Mouse (Mus musculus): ENCODE results near the gene Peak1.

Peak1 gene

DNA sequence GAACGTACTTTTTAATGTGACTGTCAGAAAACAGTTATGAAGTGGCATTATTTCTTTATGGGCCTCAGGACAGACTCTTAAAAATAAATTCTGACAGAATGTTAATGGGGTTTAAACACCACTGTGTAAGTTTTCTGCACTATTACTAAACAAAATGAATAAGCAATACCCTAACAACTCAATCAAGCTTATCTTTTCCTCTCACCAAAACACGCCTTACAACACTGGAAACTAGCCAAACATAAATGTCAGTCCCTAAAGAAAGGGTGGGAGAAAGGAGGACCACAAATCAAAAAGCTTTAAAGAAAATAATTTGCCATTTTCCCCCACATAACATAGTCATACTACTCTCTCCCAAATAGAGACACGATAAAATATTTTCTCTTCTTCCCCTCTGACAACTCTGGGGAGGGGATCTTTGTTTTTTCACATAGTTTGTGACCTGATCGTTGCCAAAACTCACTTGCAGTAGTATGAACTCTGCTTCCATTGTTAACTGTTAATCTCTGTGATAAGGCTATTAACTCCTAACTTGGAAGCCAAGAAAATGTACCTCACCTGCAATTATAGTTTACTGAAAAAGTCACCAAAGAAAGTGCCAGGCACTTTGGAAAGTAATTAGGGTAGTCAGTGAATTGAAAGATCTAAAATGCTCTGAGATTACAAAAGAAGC lies 1.8 kb downstream of the Peak1 start:
- DNase-seq = no peak

GRCm38 (mm10) chr9:56415393-56415792 lies 2.5 kb downstream of the Peak1 start:
- peak; percentile 69 to 77 for DNase-seq

DNA sequence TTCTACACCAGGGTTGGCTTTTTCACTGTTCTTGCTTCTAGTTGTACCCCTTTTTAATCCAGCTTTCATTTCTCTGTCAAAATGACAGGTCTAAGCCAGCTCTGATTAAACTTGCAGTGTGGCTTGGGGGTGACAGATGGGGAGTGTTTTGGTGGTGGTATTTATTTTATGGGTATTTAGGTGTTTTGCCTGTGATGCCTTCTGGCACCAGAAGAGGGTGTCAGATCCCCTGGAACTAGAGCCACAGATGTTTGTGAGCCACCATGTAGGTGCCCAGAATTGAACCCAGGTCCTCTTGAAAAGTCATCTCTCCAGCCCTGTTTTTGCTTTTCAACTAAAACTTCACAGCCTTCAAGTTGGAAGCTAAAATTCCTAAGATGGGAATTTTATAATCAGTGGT lies 3.5 kb downstream of the Peak1 start:
- DNase-seq = no peak

DNA sequence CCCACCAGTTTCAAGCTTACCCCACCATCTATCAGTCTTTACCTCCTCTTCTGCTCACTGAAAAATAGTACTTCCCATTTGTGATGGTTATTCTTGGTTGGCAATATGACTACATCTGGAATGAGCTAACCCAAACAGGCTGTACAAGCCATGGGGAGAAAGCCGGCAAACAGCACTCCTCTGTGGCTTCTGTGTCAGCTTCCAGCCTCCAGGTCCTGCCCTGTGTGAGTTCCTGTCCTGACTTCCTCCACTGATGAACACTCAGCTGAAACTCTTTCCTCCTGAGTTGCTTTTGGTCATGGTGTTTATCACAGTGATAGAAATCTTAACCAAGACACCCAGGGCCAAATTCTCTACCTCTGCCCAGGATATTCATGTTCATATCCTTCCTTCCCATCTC lies 5.2 kb downstream of the Peak1 start:
- DNase-seq = no peak

- DNase-seq = no peak
Measured at GRCm38 (mm10) chr9:56409928-56410327, 7.9 kb downstream of the Peak1 start.

- no peak for DNase-seq
Measured at GRCm38 (mm10) chr9:56404619-56405018, 13.2 kb downstream of the Peak1 start.

DNA sequence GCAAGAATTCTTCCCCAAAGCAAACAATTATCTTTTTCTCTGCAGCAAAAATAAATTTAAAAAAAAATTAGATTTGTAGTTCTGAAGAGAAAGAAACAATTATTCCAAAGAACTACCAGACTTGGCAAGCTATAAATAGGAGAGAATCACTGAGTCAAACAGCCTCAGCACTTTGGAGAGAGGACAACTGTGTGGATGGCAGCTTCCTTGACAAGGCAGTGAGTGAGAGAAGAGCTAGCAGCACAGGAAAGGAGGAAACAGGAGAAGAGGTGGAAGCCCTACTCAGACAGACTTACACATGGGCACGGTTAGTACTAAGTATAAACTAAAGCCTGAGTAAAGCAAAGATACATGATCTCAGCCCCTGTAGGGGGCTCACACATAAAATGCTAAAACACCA lies 21.6 kb downstream of the Peak1 start:
- DNase-seq = no peak

GRCm38 (mm10) chr9:56392857-56393256 lies 25.0 kb downstream of the Peak1 start:
- DNase-seq = no peak

DNA sequence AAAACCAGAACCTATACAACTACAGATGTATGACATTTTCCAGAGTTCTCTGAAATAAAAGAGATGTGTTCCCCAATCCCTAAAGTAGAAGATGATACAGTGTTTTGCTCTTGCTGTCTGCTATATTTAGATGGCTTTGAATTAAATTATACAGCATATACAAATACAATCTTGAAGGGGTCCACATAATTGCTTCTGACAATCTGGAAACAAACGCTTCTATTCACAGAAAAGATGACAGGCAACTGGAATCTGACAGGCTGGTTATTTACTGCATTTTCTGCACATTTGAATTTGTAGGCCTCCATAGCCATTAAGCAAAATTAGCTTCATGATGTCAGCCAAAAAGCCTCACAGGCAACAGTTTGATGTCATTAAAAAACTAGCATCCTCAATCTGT lies 35.1 kb downstream of the Peak1 start:
- DNase-seq = no peak

- DNase-seq = peak; percentile 31 to 37
Measured at GRCm38 (mm10) chr9:56374401-56374800, 43.5 kb downstream of the Peak1 start.

DNA sequence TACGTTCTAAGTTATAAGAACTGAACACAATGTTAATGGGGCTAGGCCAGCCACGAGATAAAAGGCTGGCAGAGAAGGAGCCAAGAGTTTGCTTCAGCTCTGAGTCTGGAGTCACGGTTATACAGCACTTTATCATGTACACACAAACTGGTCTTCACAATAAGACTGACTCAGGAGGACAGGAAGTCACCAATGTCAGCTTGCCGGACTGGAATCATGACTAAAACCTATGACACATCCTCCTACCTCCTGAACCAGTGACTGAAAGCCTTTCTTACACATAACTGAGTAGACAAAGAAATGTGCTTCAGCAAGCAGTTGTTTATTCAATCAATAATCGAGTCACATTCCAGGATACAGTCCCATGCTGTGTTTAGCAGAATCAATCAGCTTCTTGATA lies 47.2 kb downstream of the Peak1 start:
- no peak for DNase-seq

DNA sequence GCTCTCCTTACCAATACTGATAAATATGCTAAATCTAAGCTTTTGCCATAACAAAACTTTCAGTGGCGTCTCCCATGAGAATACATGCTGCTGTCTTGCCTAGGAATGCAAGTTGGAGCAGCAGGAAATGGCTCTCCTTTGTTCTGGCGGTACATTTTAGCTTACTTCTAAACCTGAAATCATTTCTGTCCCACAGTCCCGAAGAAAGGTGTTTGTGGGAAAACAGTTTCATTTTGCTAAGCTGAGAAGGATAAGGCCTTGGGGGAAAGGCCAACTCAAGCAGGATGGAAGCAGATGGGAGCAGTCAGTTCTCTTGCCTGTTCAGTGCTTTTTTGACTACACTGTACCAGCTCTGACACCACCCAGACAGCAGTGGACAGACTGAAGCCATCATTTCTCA lies 49.1 kb downstream of the Peak1 start:
- no peak for DNase-seq

DNA sequence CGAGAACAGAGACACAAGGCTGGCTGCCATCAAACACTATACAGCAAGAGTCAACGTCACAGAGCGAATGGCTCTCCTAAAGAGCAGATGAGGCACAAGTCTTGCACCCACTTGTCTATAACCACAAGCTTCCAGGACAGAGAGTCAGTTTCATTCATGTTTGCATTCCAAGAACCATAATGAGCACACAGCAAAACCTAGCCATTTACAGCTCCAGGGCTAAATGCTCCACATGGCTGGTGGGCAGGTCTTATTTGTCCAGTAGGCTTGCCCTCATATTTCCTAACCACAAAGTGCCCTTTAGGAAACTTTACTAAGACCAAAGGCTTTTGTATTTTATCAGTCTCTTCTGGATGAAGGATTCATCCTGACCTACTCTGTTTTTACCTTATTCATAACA lies 54.6 kb downstream of the Peak1 start:
- DNase-seq = no peak

DNA sequence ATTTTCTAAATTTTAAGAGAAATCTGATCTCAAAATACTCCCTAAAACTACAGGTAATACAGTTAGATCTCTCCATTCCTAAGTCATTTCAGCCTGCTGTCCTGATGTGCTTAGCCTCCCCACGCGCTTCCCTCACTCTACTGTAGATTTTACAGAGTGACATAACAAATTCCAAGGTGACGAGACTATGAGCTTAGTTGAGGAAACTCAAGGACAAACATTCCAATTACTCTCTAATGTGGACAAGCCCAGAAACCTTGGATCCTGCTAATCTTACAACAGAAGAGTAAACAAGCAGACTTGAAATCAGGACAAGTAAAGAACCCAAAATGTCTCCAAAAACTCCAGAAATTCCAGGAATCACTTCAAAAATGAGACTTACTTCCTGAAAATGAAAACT lies 58.6 kb downstream of the Peak1 start:
- DNase-seq = no peak

GRCm38 (mm10) chr9:56355186-56355585 lies 62.7 kb downstream of the Peak1 start:
- no peak for DNase-seq

DNA sequence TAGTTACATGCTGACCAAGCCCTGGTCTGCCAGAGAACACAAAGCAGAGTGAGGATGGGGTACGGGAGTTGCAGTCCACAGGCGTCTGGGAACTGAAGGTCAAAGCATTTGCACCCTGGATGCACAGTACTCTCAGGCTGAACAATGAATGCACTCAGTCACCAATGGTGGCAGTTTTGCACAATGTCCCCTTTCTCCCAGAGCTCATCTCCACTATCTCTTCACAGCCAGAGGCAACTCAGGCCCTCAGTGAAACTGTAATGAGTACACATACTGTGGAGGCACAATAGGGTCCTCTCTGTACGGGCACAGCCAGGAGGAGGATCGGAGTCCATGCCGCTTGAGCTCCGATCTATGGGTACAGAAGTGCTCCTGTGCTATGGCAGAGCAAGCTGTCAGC lies 71.5 kb downstream of the Peak1 start:
- no peak for DNase-seq

GRCm38 (mm10) chr9:56339426-56340195 lies 78.3 kb downstream of the Peak1 start:
- DNase-seq = no peak

- no peak for DNase-seq
Measured at GRCm38 (mm10) chr9:56334363-56334762, 83.5 kb downstream of the Peak1 start.

DNA sequence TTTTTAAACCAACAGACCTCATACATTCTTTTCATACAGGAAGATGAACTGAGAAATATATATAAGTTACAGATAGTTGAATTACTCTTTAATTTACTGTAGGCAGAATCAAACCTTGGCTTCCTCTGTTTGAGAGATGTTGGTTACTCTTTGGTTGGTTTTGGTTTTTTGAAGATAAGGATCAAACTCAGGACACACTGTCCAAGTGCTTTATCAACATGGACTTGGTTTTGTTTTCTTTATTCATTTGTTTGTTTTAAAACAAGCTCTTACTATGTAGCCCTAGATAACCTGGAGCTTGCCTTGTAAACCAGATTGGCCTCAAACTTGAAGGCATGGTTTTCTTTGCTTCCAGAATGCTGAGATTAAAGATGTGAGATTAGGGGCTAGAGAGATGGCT lies 85.1 kb downstream of the Peak1 start:
- DNase-seq = no peak

DNA sequence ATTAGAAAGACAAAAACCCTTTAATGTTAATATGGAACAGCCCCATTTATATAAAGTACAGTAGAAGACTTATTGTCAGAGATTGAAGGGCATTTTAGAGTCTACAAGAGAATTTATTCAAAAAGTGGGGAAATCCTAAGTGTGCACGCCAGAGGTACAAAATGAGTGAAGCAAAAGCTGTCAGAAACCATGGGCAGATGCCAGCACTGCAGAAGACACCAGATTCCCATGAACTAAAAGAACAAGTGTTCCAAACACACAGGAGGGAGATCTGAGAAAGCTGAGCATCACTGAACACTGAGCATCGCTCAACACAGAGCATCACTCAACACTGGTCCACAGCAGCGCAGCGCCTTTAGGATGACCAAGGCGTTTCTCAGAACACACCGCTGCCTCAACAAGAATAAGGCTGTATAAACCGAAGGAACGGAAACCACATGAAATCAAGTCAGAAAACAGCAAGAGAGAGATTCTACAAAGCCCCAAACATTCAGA lies 91.3 kb downstream of the Peak1 start:
- DNase-seq = peak in 1 of 2 experiments; percentile 43

GRCm38 (mm10) chr9:56325725-56326124 lies 92.1 kb downstream of the Peak1 start:
- DNase-seq = no peak

DNA sequence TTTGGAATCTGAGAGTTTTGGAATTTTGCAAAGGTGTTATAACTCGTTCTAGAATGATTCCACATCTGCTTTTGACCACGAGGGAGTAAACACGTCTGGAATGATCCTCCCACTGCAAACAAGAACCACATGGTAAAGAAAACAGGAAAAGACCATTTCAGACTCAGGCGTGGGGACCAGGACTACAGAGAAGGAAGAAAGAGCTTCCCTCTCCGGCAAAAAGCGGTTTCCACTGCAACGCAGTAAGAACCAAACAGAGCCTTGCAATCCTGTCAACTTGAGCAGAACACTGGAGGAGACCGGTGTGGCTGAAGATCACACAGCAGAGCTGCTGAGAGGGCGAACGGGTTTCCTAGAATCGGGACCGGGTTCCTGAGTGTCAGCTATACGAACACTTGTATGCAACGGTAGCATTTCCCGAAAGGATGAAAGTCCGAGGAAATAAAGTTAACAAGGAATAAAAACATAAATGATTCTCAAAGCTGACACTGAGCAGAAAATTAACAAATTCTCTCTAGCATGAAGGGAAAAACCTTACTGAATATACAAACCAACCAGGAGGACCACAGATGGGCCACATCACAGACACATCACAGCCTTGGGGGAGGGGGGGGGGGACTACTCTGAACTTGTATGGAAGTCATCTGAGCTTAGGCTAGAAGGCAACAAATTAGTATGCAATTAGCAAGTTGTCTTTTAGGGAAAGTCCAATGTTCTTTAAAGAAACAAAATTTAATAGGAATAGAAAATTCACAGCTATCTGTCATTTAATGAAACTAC lies 93.1 kb downstream of the Peak1 start:
- no peak for DNase-seq

- DNase-seq = no peak
Measured at GRCm38 (mm10) chr9:56321291-56321690, 96.6 kb downstream of the Peak1 start.

GRCm38 (mm10) chr9:56314326-56314725 lies 103.5 kb downstream of the Peak1 start:
- DNase-seq = no peak
